Mouse (Mus musculus) MEL (cell line): Measurements from ENCODE around the gene Nop9. TPM values are rescaled to one million over a fixed set of nuclear protein-coding genes. Genes with fewer than 3 reads are reported as not detected.
A peak's percentile ranks its signal among the peaks of the same experiment; 100 is the strongest.

Experiments used
- DNase-seq: peaks from one replicate; pipeline ENCODE4 v3.0.0; 2011; ENCODE audit warnings: low read depth, low spot score
- H3K27ac ChIP-seq: 2 replicates; pipeline ENCODE4 v1.5.1; 2012; ENCODE audit warnings: low read depth, mild to moderate bottlenecking, control low read depth, low read length, moderate library complexity; ENCODE audit not compliant: control insufficient read depth
- H3K27me3 ChIP-seq, 2 experiments: fragments of 150-350 bp in 1 of 2; sonication (generic) in 1 of 2; 2 replicates each; pipeline ENCODE4 v1.6.1; 2012; ENCODE audit warnings: low read length in 2 of 2, mild to moderate bottlenecking in 2 of 2, improper control_type of control experiment in 1 of 2, moderate library complexity in 1 of 2; ENCODE audit not compliant: insufficient read depth in 2 of 2, control insufficient read depth in 1 of 2
- H3K36me3 ChIP-seq, 2 experiments: 2 replicates each; pipeline ENCODE4 v1.6.1; 2012 to 2014; ENCODE audit warnings: low read length in 2 of 2, improper control_type of control experiment in 1 of 2, inconsistent platforms in 1 of 2, mild to moderate bottlenecking in 1 of 2; ENCODE audit not compliant: insufficient read depth in 2 of 2, control insufficient read depth in 1 of 2
- H3K4me1 ChIP-seq, 2 experiments: fragments of 150-350 bp in 1 of 2; sonication (generic) in 1 of 2; 2 replicates each; pipeline ENCODE4 v1.6.1; 2012; ENCODE audit warnings: low read length in 2 of 2, improper control_type of control experiment in 1 of 2, mild to moderate bottlenecking in 1 of 2; ENCODE audit not compliant: insufficient read depth in 2 of 2, control insufficient read depth in 1 of 2
- H3K4me3 ChIP-seq, 2 experiments: fragments of 150-350 bp in 1 of 2; sonication (generic) in 1 of 2; 2 replicates each; pipeline ENCODE4 v1.5.1; 2012; ENCODE audit warnings: low read depth in 2 of 2, low read length in 2 of 2, mild to moderate bottlenecking in 2 of 2, moderate library complexity in 2 of 2, control low read depth in 1 of 2, improper control_type of control experiment in 1 of 2; ENCODE audit not compliant: control insufficient read depth in 1 of 2, insufficient read depth in 1 of 2
- H3K79me2 ChIP-seq: 2 replicates; pipeline ENCODE4 v1.6.1; 2012; ENCODE audit warnings: mild to moderate bottlenecking, low read length, moderate library complexity; ENCODE audit not compliant: control insufficient read depth, poor library complexity, insufficient read depth
- H3K9ac ChIP-seq: 2 replicates; pipeline ENCODE4 v1.6.1; 2012; ENCODE audit warnings: low read depth, mild to moderate bottlenecking, control low read depth, low read length, moderate library complexity; ENCODE audit not compliant: control insufficient read depth, poor library complexity, severe bottlenecking
- H3K9me3 ChIP-seq: fragments of 150-350 bp; sonication (generic); replicated peaks from 2 replicates; pipeline ENCODE4 v1.6.1; 2012; ENCODE audit warnings: mild to moderate bottlenecking, low read length, improper control_type of control experiment, moderate library complexity; ENCODE audit not compliant: insufficient read depth
- CHD1 ChIP-seq: IDR thresholded peaks from 2 replicates; pipeline ENCODE4 v1.6.1; 2012; ENCODE audit warnings: low read depth, mild to moderate bottlenecking, inconsistent platforms, low read length, improper control_type of control experiment
- CHD2 ChIP-seq: IDR thresholded peaks from 2 replicates; pipeline ENCODE4 v1.6.1; 2011; ENCODE audit warnings: low read length, improper control_type of control experiment
- E2F4 ChIP-seq: IDR thresholded peaks from 2 replicates; pipeline ENCODE4 v1.6.1; 2011; ENCODE audit warnings: low read depth, low read length, improper control_type of control experiment, borderline replicate concordance
- ELF1 ChIP-seq: IDR thresholded peaks from 2 replicates; pipeline ENCODE4 v1.6.1; 2014; ENCODE audit warnings: low read depth, mild to moderate bottlenecking, inconsistent platforms, low read length, improper control_type of control experiment, moderate library complexity
- GABPA ChIP-seq: IDR thresholded peaks from 2 replicates; pipeline ENCODE4 v1.6.1; 2012; ENCODE audit warnings: low read depth, mild to moderate bottlenecking, inconsistent platforms, low read length, improper control_type of control experiment, moderate library complexity
- HCFC1 ChIP-seq: IDR thresholded peaks from 2 replicates; pipeline ENCODE4 v1.6.1; 2012; ENCODE audit warnings: low read depth, mild to moderate bottlenecking, inconsistent platforms, low read length, improper control_type of control experiment, moderate library complexity
- KAT2A ChIP-seq: conservative IDR thresholded peaks from 2 replicates; pipeline ENCODE4 v1.6.1; 2012; ENCODE audit warnings: low read depth, low read length, improper control_type of control experiment, inconsistent platforms
- MAFK ChIP-seq: IDR thresholded peaks from 2 replicates; pipeline ENCODE4 v1.6.1; 2011; ENCODE audit warnings: low read depth, mild to moderate bottlenecking, low read length, improper control_type of control experiment, borderline replicate concordance
- MAX ChIP-seq: IDR thresholded peaks from 2 replicates; pipeline ENCODE4 v1.6.1; 2011; ENCODE audit warnings: low read length, improper control_type of control experiment
- MAZ ChIP-seq: IDR thresholded peaks from 2 replicates; pipeline ENCODE4 v1.6.1; 2012; ENCODE audit warnings: low read depth, mild to moderate bottlenecking, inconsistent platforms, low read length, improper control_type of control experiment
- MXI1 ChIP-seq: IDR thresholded peaks from 2 replicates; pipeline ENCODE4 v1.6.1; 2011; ENCODE audit warnings: mild to moderate bottlenecking, low read depth, low read length, improper control_type of control experiment
- MYB ChIP-seq: IDR thresholded peaks from 2 replicates; pipeline ENCODE4 v1.6.1; 2011; ENCODE audit warnings: mild to moderate bottlenecking, low read depth, low read length, improper control_type of control experiment
- POLR2AphosphoS5 ChIP-seq: IDR thresholded peaks from 2 replicates; pipeline ENCODE4 v1.6.1; 2012; ENCODE audit warnings: low read depth, borderline replicate concordance, mild to moderate bottlenecking, inconsistent platforms, low read length, moderate library complexity, mixed read lengths
- RAD21 ChIP-seq: IDR thresholded peaks from 2 replicates; pipeline ENCODE4 v1.6.1; 2011; ENCODE audit warnings: mild to moderate bottlenecking, low read depth, low read length, improper control_type of control experiment
- RCOR1 ChIP-seq: IDR thresholded peaks from 2 replicates; pipeline ENCODE4 v1.6.1; 2012; ENCODE audit warnings: low read depth, mild to moderate bottlenecking, inconsistent platforms, low read length, improper control_type of control experiment
- TAL1 ChIP-seq: IDR thresholded peaks from 2 replicates; pipeline ENCODE4 v1.6.1; 2012; ENCODE audit warnings: mild to moderate bottlenecking, inconsistent platforms, low read length, moderate library complexity, mixed read lengths
- TCF12 ChIP-seq: IDR thresholded peaks from 2 replicates; pipeline ENCODE4 v1.6.1; 2014; ENCODE audit warnings: low read depth, mild to moderate bottlenecking, inconsistent platforms, low read length, improper control_type of control experiment, moderate library complexity
- USF2 ChIP-seq, 2 experiments: IDR thresholded peaks; 2 replicates each; pipeline ENCODE4 v1.6.1; 2011 to 2012; ENCODE audit warnings: improper control_type of control experiment in 2 of 2, low read length in 2 of 2, borderline replicate concordance in 1 of 2, inconsistent platforms in 1 of 2, low read depth in 1 of 2, mild to moderate bottlenecking in 1 of 2; ENCODE audit not compliant: insufficient read depth in 1 of 2
- ZMIZ1 ChIP-seq: IDR thresholded peaks from 2 replicates; pipeline ENCODE4 v1.6.1; 2012; ENCODE audit warnings: low read depth, mild to moderate bottlenecking, inconsistent platforms, low read length, improper control_type of control experiment, moderate library complexity
- polyA plus RNA-seq, 2 experiments: library from polyadenylated mRNA; stranded (reverse) in 1 of 2; unstranded in 1 of 2; fragments of >175 nt in 1 of 2; fragments of >200 nt in 1 of 2; gene quantifications; 2 replicates each; pipeline versions ENCODE4 v1.2.1 to v1.2.4; 2012; ENCODE audit warnings: low replicate concordance in 2 of 2, low read depth in 1 of 2; ENCODE audit not compliant: insufficient read length in 2 of 2, insufficient read depth in 1 of 2, missing spikeins in 1 of 2
- total RNA-seq: library from RNA; depleted of rRNA; stranded (reverse); fragments of 300-350 nt; gene quantifications from 2 replicates; pipeline ENCODE4 v1.2.3, GENCODE M21; 2012

The Nop9 gene
- total and polyA plus RNA-seq, 3 experiments = 47.8 to 112 TPM; not detected in 1

- peak; percentile 65 for TF ChIP-seq MXI1
- peak; percentile 72 for TF ChIP-seq HCFC1
- peak; percentile 91 for TF ChIP-seq TCF12
Measured at GRCm38 (mm10) chr14:55769087-55769703, 23.7 kb downstream of the Nop9 start (continued).

GRCm38 (mm10) chr14:55776711-55777110 lies 31.2 kb downstream of the Nop9 start:
- Histone ChIP-seq H3K27me3 (no peaks in the 10 kb centered on the region), H3K4me3 (no peak overlapping the region), H3K9me3 (no peaks in the 10 kb centered on the region), H3K27ac (no peak overlapping the region), H3K79me2 (no peaks in the 10 kb centered on the region), H3K4me1 (peaks cover 5 to 16% of the 10 kb centered on the region in 2 experiments; a peak in 3 of 4 replicates), H3K9ac (no peak overlapping the region), H3K36me3 (peaks cover 0 to 7% of the 10 kb centered on the region in 2 experiments; a peak in 2 of 4 replicates)
- no peak for DNase-seq
- TF ChIP-seq MXI1 = no peak
- no peak for TF ChIP-seq MAFK
- TF ChIP-seq USF2 (IDR thresholded peaks at IDR 0.05; ENCODE audit: borderline replicate concordance in 1 of 2, insufficient read depth in 1 of 2, low read depth in 1 of 2, low read length in 2 of 2) = no peak
- no peak for TF ChIP-seq E2F4
- no peak for TF ChIP-seq MYB
- TF ChIP-seq ELF1 = no peak
- TF ChIP-seq RAD21 = no peak
- TF ChIP-seq CHD1 = no peak
- no peak for TF ChIP-seq RCOR1
- TF ChIP-seq POLR2AphosphoS5 = no peak
- no peak for TF ChIP-seq MAZ
- TF ChIP-seq GABPA = no peak
- TF ChIP-seq CHD2 = no peak
- no peak for TF ChIP-seq MAX
- TF ChIP-seq ZMIZ1 = no peak
- TF ChIP-seq TAL1 = no peak

GRCm38 (mm10) chr14:55777176-55777575 lies 31.7 kb downstream of the Nop9 start:
- no peak for TF ChIP-seq KAT2A
- no peak overlapping the region for H3K9ac ChIP-seq
- DNase-seq = no peak
- no peaks in the 10 kb centered on the region for H3K9me3 ChIP-seq
- H3K4me3 ChIP-seq = no peak overlapping the region
- peaks cover 5 to 16% of the 10 kb centered on the region in 2 experiments; a peak in 3 of 4 replicates for H3K4me1 ChIP-seq
- H3K36me3 ChIP-seq = peaks cover 0 to 7% of the 10 kb centered on the region in 2 experiments; a peak in 2 of 4 replicates
- no peaks in the 10 kb centered on the region for H3K27me3 ChIP-seq
- no peak overlapping the region for H3K27ac ChIP-seq
- no peaks in the 10 kb centered on the region for H3K79me2 ChIP-seq
